Mouse (Mus musculus): ENCODE measurements at regions not wholly inside any gene's neighbourhood (a gene's known extent, or its start where the extent isn't known, plus 50 kb on each side); places are given as distances from the start of the nearest gene placed in this dataset.

DNA sequence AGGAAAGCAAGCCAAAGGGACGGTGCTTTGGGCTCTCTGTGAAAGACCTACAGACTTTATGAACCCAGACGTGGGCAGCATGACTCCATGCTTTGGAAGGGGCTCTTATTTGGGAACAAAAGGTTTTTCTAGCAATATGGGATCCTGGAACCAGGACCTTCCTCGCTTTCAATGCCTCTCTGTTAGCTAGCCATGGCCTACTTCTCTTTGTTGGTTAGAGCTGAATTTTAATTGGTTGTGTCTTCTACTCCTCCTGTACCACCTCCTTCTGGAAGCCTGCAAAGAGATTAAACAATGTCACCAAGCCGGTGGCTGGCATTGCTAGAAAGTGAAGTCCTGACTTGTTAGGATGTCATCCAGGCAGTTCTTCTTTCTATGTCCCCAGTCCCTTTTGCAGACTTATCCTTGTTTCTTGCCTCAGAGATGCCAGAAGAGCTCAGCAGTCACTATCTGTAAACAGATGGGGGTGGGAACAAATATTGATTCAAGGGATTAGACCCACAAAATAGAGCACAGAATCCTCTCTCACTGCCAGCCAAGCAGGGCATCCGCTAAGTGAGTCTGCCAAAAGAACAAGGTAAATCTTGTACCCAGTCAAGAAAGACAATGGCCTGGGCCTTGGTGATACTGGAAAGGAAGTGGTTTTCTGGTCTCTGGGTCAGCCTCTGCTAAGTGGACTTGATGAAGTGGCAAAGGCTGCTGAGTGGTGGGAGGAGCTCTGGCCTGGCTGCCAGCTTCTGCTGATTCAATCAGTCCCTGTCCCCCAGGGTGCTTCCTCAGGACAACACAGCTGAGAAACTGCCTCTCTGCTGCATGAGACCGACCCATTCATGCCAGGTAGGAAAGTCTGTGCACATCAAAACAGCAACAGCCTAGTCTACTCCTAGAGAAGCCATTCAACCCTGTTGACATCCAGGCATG lies 244.7 kb upstream of the Tenm4 start:
- Histone ChIP-seq H3K27ac (replicated peaks in 1 of 2; ENCODE audit: control insufficient read depth in 1 of 2, insufficient read depth in 1 of 2, low read depth in 2 of 2, low read length in 2 of 2) (no peak overlapping the region), H3K27me3 (ENCODE audit: control insufficient read depth, insufficient read depth, low read length) (no peaks in the 10 kb centered on the region), H3K4me3 (ENCODE audit: control insufficient read depth in 1 of 2, insufficient read depth in 1 of 2, low read depth in 1 of 2, low read length in 2 of 2) (no peak overlapping the region), H3K9ac (ENCODE audit: low read length) (no peak overlapping the region), H3K4me1 (ENCODE audit: control insufficient read depth in 2 of 2, insufficient read depth in 2 of 2, low read length in 2 of 2) (no peaks in the 10 kb centered on the region; a peak in 1 of 4 replicates), H3K36me3 (ENCODE audit: control insufficient read depth, insufficient read depth, low read length) (no peaks in the 10 kb centered on the region), H3K4me2 (ENCODE audit: low read length) (no peak overlapping the region), H3K9me3 (ENCODE audit: control insufficient read depth, low read length) (no peaks in the 10 kb centered on the region)
- no peak for ATAC-seq (ENCODE audit: insufficient number of reproducible peaks, insufficient read depth, low FRiP score, low read depth)
- 63% methylated on average over 6 of the region's 6 CpGs for WGBS

DNA sequence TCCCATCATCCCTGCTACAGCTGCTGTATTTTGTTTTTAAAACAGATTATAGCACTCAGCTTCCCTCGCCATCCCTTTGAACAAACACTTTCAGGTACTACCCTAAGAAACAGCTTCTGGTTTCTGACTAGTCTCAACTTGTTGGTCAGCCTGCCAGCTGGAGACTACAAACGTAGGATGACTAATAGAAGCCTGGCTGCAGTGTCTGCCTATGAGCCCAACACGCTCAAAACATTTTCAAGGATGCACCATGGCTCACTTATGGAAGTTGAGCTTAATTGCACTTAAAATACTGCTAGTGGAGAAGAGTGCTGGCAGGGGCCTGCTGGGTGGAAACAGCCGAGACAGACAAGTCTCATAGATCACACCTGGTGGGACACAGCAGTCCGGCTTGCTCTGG lies 234.4 kb upstream of the Tenm4 start:
- no peaks in the 10 kb centered on the region for H3K27me3 ChIP-seq (ENCODE audit: control insufficient read depth, insufficient read depth, low read length)
- H3K4me2 ChIP-seq (ENCODE audit: low read length) = no peak overlapping the region
- no peak overlapping the region for H3K4me3 ChIP-seq (ENCODE audit: control insufficient read depth in 1 of 2, insufficient read depth in 1 of 2, low read depth in 1 of 2, low read length in 2 of 2)
- H3K9me3 ChIP-seq (ENCODE audit: control insufficient read depth, low read length) = no peaks in the 10 kb centered on the region
- no peaks in the 10 kb centered on the region for H3K36me3 ChIP-seq (ENCODE audit: control insufficient read depth, insufficient read depth, low read length)
- no peak overlapping the region for H3K9ac ChIP-seq (ENCODE audit: low read length)
- 72% methylated on average over 5 of the region's 5 CpGs for WGBS
- ATAC-seq (ENCODE audit: insufficient number of reproducible peaks, insufficient read depth, low FRiP score, low read depth) = no peak
- no peak overlapping the region for H3K27ac ChIP-seq (replicated peaks in 1 of 2; ENCODE audit: control insufficient read depth in 1 of 2, insufficient read depth in 1 of 2, low read depth in 2 of 2, low read length in 2 of 2)
- H3K4me1 ChIP-seq (ENCODE audit: control insufficient read depth in 2 of 2, insufficient read depth in 2 of 2, low read length in 2 of 2) = no peaks in the 10 kb centered on the region

DNA sequence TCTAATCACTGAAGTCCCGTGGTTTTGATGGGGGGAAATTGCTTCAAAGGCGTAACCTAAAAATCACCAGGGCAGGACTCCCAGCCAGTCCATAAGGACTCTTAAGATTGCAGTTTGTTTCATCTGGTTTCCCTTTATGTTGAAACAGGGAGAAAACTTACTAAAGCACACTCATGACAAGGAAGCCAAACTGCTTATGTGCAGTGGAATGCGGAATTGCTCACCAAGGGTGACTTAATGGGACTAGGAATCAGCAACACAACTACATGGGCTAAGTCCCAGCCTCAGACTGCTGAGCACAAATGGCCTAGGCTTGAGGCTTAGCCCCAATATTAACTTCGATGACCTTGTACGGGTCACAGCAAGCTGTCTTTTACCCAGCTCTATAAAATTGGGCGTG lies 227.6 kb upstream of the Tenm4 start:
- H3K4me2 ChIP-seq (ENCODE audit: low read length) = no peak overlapping the region
- no peaks in the 10 kb centered on the region for H3K27me3 ChIP-seq (ENCODE audit: control insufficient read depth, insufficient read depth, low read length)
- no peak overlapping the region for H3K27ac ChIP-seq (replicated peaks in 1 of 2; ENCODE audit: control insufficient read depth in 1 of 2, insufficient read depth in 1 of 2, low read depth in 2 of 2, low read length in 2 of 2)
- H3K4me1 ChIP-seq (ENCODE audit: control insufficient read depth in 2 of 2, insufficient read depth in 2 of 2, low read length in 2 of 2) = no peaks in the 10 kb centered on the region
- H3K9ac ChIP-seq (ENCODE audit: low read length) = no peak overlapping the region
- 77% methylated on average over 6 of the region's 6 CpGs for WGBS
- peaks cover 5% of the 10 kb centered on the region; the same call in 1 of the 2 replicates for H3K9me3 ChIP-seq (ENCODE audit: control insufficient read depth, low read length)
- no peaks in the 10 kb centered on the region for H3K36me3 ChIP-seq (ENCODE audit: control insufficient read depth, insufficient read depth, low read length)
- no peak overlapping the region for H3K4me3 ChIP-seq (ENCODE audit: control insufficient read depth in 1 of 2, insufficient read depth in 1 of 2, low read depth in 1 of 2, low read length in 2 of 2)
- no peak for ATAC-seq (ENCODE audit: insufficient number of reproducible peaks, insufficient read depth, low FRiP score, low read depth)

DNA sequence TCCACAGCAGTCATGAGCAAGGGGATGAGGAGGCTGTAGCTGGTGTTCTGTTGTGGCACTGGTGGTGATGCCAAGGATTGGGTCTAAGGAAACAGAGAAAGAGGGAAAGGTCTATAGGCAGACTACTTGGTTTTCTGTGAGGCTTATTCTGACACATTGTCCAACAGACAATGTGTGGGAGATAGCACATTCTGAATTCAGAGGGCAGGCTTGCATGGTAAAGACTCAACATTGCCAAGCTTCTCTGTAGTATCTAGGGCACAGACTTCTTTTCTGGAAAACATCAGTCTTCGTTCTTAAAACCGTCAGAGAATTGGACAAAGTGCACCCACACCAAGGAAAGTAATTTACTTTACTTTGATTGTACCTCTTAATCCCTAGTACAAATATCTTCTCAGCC lies 218.7 kb upstream of the Tenm4 start:
- H3K27me3 ChIP-seq (ENCODE audit: control insufficient read depth, insufficient read depth, low read length) = no peaks in the 10 kb centered on the region
- H3K4me2 ChIP-seq (ENCODE audit: low read length) = no peak overlapping the region

DNA sequence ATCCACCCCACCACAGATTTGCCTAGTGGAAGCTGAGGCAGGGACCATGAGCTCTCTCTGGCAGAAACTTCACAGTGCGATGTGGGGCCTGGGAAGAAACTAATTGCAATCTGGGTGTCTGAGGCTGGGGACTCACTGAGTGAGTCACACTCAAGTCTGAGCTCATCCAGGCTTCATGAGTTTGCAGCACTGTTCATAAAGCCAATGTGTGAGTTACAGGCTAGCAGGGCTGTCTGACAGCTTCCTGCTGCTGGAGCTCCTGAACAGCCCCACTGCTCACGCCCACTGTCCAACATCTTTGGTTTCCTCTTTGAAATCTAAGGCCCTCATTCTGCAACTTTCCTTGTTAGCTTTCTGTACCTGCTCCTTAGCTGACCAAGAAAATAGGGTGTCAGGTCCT lies 216.5 kb upstream of the Tenm4 start:
- no peaks in the 10 kb centered on the region for H3K9me3 ChIP-seq (ENCODE audit: control insufficient read depth, low read length)
- ATAC-seq (ENCODE audit: insufficient number of reproducible peaks, insufficient read depth, low FRiP score, low read depth) = no peak
- WGBS = 91% methylated on average over 2 of the region's 2 CpGs
- no peak overlapping the region for H3K4me3 ChIP-seq (ENCODE audit: control insufficient read depth in 1 of 2, insufficient read depth in 1 of 2, low read depth in 1 of 2, low read length in 2 of 2)
- no peaks in the 10 kb centered on the region for H3K36me3 ChIP-seq (ENCODE audit: control insufficient read depth, insufficient read depth, low read length)
- no peak overlapping the region for H3K9ac ChIP-seq (ENCODE audit: low read length)
- H3K27me3 ChIP-seq (ENCODE audit: control insufficient read depth, insufficient read depth, low read length) = no peaks in the 10 kb centered on the region
- no peak overlapping the region for H3K4me2 ChIP-seq (ENCODE audit: low read length)
- H3K4me1 ChIP-seq (ENCODE audit: control insufficient read depth in 2 of 2, insufficient read depth in 2 of 2, low read length in 2 of 2) = peaks cover 0 to 2% of the 10 kb centered on the region in 2 experiments; a peak in 1 of 4 replicates
- no peak overlapping the region for H3K27ac ChIP-seq (replicated peaks in 1 of 2; ENCODE audit: control insufficient read depth in 1 of 2, insufficient read depth in 1 of 2, low read depth in 2 of 2, low read length in 2 of 2)

More for the DNA sequence above, 218.7 kb upstream of the Tenm4 start:
- no peak for ATAC-seq (ENCODE audit: insufficient number of reproducible peaks, insufficient read depth, low FRiP score, low read depth)
- Histone ChIP-seq H3K4me1 (ENCODE audit: control insufficient read depth in 2 of 2, insufficient read depth in 2 of 2, low read length in 2 of 2) (no peaks in the 10 kb centered on the region), H3K36me3 (ENCODE audit: control insufficient read depth, insufficient read depth, low read length) (no peaks in the 10 kb centered on the region), H3K27ac (replicated peaks in 1 of 2; ENCODE audit: control insufficient read depth in 1 of 2, insufficient read depth in 1 of 2, low read depth in 2 of 2, low read length in 2 of 2) (no peak overlapping the region), H3K9me3 (ENCODE audit: control insufficient read depth, low read length) (no peaks in the 10 kb centered on the region), H3K4me3 (ENCODE audit: control insufficient read depth in 1 of 2, insufficient read depth in 1 of 2, low read depth in 1 of 2, low read length in 2 of 2) (no peak overlapping the region), H3K9ac (ENCODE audit: low read length) (no peak overlapping the region)
- WGBS = 84% methylated on average over 2 of the region's 2 CpGs

DNA sequence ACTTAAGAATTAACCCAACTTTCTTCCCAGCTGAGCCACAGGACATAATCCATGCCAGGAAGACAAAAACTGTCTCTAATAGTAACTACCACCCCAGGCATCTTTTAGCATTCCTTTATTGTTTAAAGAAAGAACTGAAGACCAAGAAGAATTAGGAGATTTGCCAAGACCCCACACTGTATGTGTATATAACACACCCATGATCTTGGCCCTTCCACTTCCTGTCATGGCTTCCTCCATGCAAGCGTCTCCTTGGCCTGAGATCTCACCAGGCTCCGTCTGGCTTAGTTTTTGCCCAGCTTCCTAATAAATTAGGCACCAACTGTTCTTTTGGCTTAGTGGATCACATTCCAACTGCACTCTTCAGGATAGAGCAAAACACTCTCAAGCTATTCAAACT lies 215.9 kb upstream of the Tenm4 start:
- peaks cover 0 to 2% of the 10 kb centered on the region in 2 experiments; a peak in 1 of 4 replicates for H3K4me1 ChIP-seq (ENCODE audit: control insufficient read depth in 2 of 2, insufficient read depth in 2 of 2, low read length in 2 of 2)
- no peaks in the 10 kb centered on the region for H3K9me3 ChIP-seq (ENCODE audit: control insufficient read depth, low read length)
- 72% methylated on average over 2 of the region's 2 CpGs for WGBS
- no peak overlapping the region for H3K4me3 ChIP-seq (ENCODE audit: control insufficient read depth in 1 of 2, insufficient read depth in 1 of 2, low read depth in 1 of 2, low read length in 2 of 2)
- H3K36me3 ChIP-seq (ENCODE audit: control insufficient read depth, insufficient read depth, low read length) = no peaks in the 10 kb centered on the region
- H3K27ac ChIP-seq (replicated peaks in 1 of 2; ENCODE audit: control insufficient read depth in 1 of 2, insufficient read depth in 1 of 2, low read depth in 2 of 2, low read length in 2 of 2) = no peak overlapping the region
- no peak overlapping the region for H3K4me2 ChIP-seq (ENCODE audit: low read length)
- H3K27me3 ChIP-seq (ENCODE audit: control insufficient read depth, insufficient read depth, low read length) = no peaks in the 10 kb centered on the region
- H3K9ac ChIP-seq (ENCODE audit: low read length) = no peak overlapping the region
- no peak for ATAC-seq (ENCODE audit: insufficient number of reproducible peaks, insufficient read depth, low FRiP score, low read depth)

DNA sequence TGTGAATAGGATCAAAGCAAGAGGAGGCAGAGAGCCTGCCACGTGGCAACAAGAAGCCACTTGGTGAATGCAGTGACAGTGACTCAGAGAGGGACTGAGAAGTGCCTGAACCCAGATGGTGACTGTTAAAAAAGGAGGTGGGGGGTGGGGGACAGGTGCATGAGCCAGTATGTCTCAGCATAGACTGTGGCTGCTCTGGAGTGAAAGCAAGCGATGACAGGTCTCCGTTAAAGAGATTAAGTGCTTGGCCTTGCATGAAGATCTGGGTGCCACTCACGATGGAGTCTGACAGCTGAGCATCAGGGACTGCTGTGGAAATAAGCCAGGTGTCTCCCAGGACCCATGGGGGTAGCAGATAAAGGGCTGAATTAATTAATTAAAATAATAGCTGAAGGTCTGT lies 212.0 kb upstream of the Tenm4 start:
- no peaks in the 10 kb centered on the region for H3K36me3 ChIP-seq (ENCODE audit: control insufficient read depth, insufficient read depth, low read length)
- H3K4me2 ChIP-seq (ENCODE audit: low read length) = no peak overlapping the region
- ATAC-seq (ENCODE audit: insufficient number of reproducible peaks, insufficient read depth, low FRiP score, low read depth) = no peak
- H3K9ac ChIP-seq (ENCODE audit: low read length) = no peak overlapping the region
- no peak overlapping the region for H3K27ac ChIP-seq (replicated peaks in 1 of 2; ENCODE audit: control insufficient read depth in 1 of 2, insufficient read depth in 1 of 2, low read depth in 2 of 2, low read length in 2 of 2)
- no peak overlapping the region for H3K4me3 ChIP-seq (ENCODE audit: control insufficient read depth in 1 of 2, insufficient read depth in 1 of 2, low read depth in 1 of 2, low read length in 2 of 2)
- H3K4me1 ChIP-seq (ENCODE audit: control insufficient read depth in 2 of 2, insufficient read depth in 2 of 2, low read length in 2 of 2) = peaks cover 0 to 2% of the 10 kb centered on the region in 2 experiments; a peak in 1 of 4 replicates
- WGBS = 36% methylated on average over 4 of the region's 4 CpGs
- no peaks in the 10 kb centered on the region for H3K27me3 ChIP-seq (ENCODE audit: control insufficient read depth, insufficient read depth, low read length)
- H3K9me3 ChIP-seq (ENCODE audit: control insufficient read depth, low read length) = no peaks in the 10 kb centered on the region

DNA sequence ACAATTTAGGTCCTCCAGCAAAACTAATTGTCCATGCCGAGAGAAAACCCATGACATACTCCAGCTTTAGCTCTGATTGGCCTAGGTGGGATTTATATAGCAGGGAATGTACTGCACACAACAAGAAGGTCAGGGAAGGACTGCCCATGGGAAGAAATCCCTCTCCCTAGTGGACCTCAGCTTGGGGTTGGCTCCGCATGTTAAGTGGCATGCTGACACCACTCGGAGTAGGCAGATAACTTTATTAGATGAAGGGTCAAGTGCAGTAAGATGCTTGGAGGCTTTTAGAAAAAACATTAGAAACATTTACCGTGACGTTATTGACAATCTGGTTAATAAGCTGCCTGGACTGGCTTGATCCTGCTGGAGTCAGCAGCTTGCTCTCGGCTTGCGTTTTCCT lies 199.2 kb upstream of the Tenm4 start:
- H3K4me1 ChIP-seq (ENCODE audit: control insufficient read depth in 2 of 2, insufficient read depth in 2 of 2, low read length in 2 of 2) = no peaks in the 10 kb centered on the region
- no peaks in the 10 kb centered on the region for H3K9me3 ChIP-seq (ENCODE audit: control insufficient read depth, low read length)
- ATAC-seq (ENCODE audit: insufficient number of reproducible peaks, insufficient read depth, low FRiP score, low read depth) = no peak
- H3K36me3 ChIP-seq (ENCODE audit: control insufficient read depth, insufficient read depth, low read length) = no peaks in the 10 kb centered on the region
- 68% methylated on average over 7 of the region's 7 CpGs for WGBS
- no peaks in the 10 kb centered on the region for H3K27me3 ChIP-seq (ENCODE audit: control insufficient read depth, insufficient read depth, low read length)
- H3K4me2 ChIP-seq (ENCODE audit: low read length) = no peak overlapping the region
- no peak overlapping the region for H3K9ac ChIP-seq (ENCODE audit: low read length)
- H3K27ac ChIP-seq (replicated peaks in 1 of 2; ENCODE audit: control insufficient read depth in 1 of 2, insufficient read depth in 1 of 2, low read depth in 2 of 2, low read length in 2 of 2) = no peak overlapping the region
- no peak overlapping the region for H3K4me3 ChIP-seq (ENCODE audit: control insufficient read depth in 1 of 2, insufficient read depth in 1 of 2, low read depth in 1 of 2, low read length in 2 of 2)
